Mouse (Mus musculus) CH12.LX (cell line): ENCODE data around the gene Dennd5a. TPM values are rescaled to one million over a fixed set of nuclear protein-coding genes. Genes with fewer than 3 reads are reported as not detected.

Experiments
- DNase-seq: peaks from one replicate; pipeline ENCODE4 v3.0.0-alpha.2; 2013; ENCODE audit errors: extremely low read depth
- H3K27ac ChIP-seq: 2 replicates; pipeline ENCODE4 v1.5.1; 2012; ENCODE audit warnings: low read depth, mild to moderate bottlenecking, control low read depth, moderate library complexity; ENCODE audit not compliant: insufficient read depth
- H3K27me3 ChIP-seq: replicated peaks from 2 replicates; pipeline ENCODE3; 2012; ENCODE audit warnings: inconsistent platforms
- H3K36me3 ChIP-seq, 2 experiments: replicated peaks in 1 of 2; 2 replicates each; pipeline versions ENCODE3 to v1.6.1; 2012; ENCODE audit warnings: inconsistent platforms in 1 of 2, low read length in 1 of 2, mild to moderate bottlenecking in 1 of 2, mixed read lengths in 1 of 2, moderate library complexity in 1 of 2; ENCODE audit not compliant: control insufficient read depth in 1 of 2, insufficient read depth in 1 of 2
- H3K4me1 ChIP-seq, 2 experiments: 2 replicates each; pipeline ENCODE4 v1.6.1; 2012; ENCODE audit warnings: inconsistent platforms in 1 of 2, moderate library complexity in 1 of 2; ENCODE audit not compliant: insufficient read depth in 2 of 2, control insufficient read depth in 1 of 2
- H3K4me2 ChIP-seq: 2 replicates; pipeline ENCODE4 v1.6.1; 2012; ENCODE audit warnings: low read depth, mild to moderate bottlenecking, control low read depth; ENCODE audit not compliant: poor library complexity, insufficient read depth, severe bottlenecking
- H3K4me3 ChIP-seq, 3 experiments: fragments of 150-350 bp in 1 of 3; sonication (generic) in 1 of 3; replicated peaks in 1 of 3; 2 replicates each; pipeline versions ENCODE3 to v1.5.1; 2011 to 2012; ENCODE audit warnings: low read depth in 2 of 3, low read length in 2 of 3, mild to moderate bottlenecking in 2 of 3, moderate library complexity in 2 of 3, control low read depth in 1 of 3, improper control_type of control experiment in 1 of 3, inconsistent platforms in 1 of 3, mixed read lengths in 1 of 3; ENCODE audit not compliant: poor library complexity in 1 of 3
- H3K79me2 ChIP-seq: replicated peaks from 2 replicates; pipeline ENCODE4 v1.6.1; 2012; ENCODE audit warnings: mild to moderate bottlenecking, moderate library complexity; ENCODE audit not compliant: control insufficient read depth, poor library complexity, insufficient read depth, severe bottlenecking; ENCODE audit errors: extremely low read depth
- H3K9ac ChIP-seq: 2 replicates; pipeline ENCODE4 v1.6.1; 2012; ENCODE audit warnings: low read depth, mild to moderate bottlenecking, control low read depth, moderate library complexity; ENCODE audit not compliant: insufficient read depth
- H3K9me3 ChIP-seq: replicated peaks from 2 replicates; pipeline ENCODE3; 2012; ENCODE audit warnings: low read length, inconsistent platforms, mixed read lengths
- BHLHE40 ChIP-seq: IDR thresholded peaks from 2 replicates; pipeline ENCODE4 v1.6.1; 2011; ENCODE audit warnings: mild to moderate bottlenecking, low read depth, low read length, improper control_type of control experiment
- CHD1 ChIP-seq: IDR thresholded peaks from 2 replicates; pipeline ENCODE4 v1.6.1; 2012; ENCODE audit warnings: low read depth, low read length, improper control_type of control experiment, inconsistent platforms
- CTCF ChIP-seq, 2 experiments: IDR thresholded peaks in 1 of 2; conservative IDR thresholded peaks in 1 of 2; 2 replicates each; pipeline ENCODE4 v1.5.1; 2011 to 2012; ENCODE audit warnings: low read depth in 2 of 2, low read length in 2 of 2, improper control_type of control experiment in 1 of 2, inconsistent platforms in 1 of 2, mild to moderate bottlenecking in 1 of 2, moderate library complexity in 1 of 2
- E2F4 ChIP-seq: IDR thresholded peaks from 2 replicates; pipeline ENCODE4 v1.6.1; 2011; ENCODE audit warnings: low read depth, low read length, improper control_type of control experiment; ENCODE audit not compliant: insufficient replicate concordance
- ELF1 ChIP-seq: IDR thresholded peaks from 2 replicates; pipeline ENCODE4 v1.6.1; 2014; ENCODE audit warnings: low read depth, mild to moderate bottlenecking, inconsistent platforms, low read length, improper control_type of control experiment
- ETS1 ChIP-seq: conservative IDR thresholded peaks from 2 replicates; pipeline ENCODE4 v1.6.1; 2012; ENCODE audit warnings: low read depth, mild to moderate bottlenecking, inconsistent platforms, low read length, improper control_type of control experiment, moderate library complexity
- GABPA ChIP-seq: IDR thresholded peaks from 2 replicates; pipeline ENCODE4 v1.6.1; 2012; ENCODE audit warnings: low read depth, low read length, improper control_type of control experiment, inconsistent platforms; ENCODE audit not compliant: insufficient replicate concordance
- HCFC1 ChIP-seq: IDR thresholded peaks from 2 replicates; pipeline ENCODE4 v1.6.1; 2012; ENCODE audit warnings: low read depth, mild to moderate bottlenecking, inconsistent platforms, low read length, improper control_type of control experiment
- IRF4 ChIP-seq: IDR thresholded peaks from 2 replicates; pipeline ENCODE4 v1.6.1; 2014; ENCODE audit warnings: low read depth, mild to moderate bottlenecking, inconsistent platforms, low read length, improper control_type of control experiment
- JUN ChIP-seq: IDR thresholded peaks from 2 replicates; pipeline ENCODE4 v1.6.1; 2011; ENCODE audit warnings: low read depth, mild to moderate bottlenecking, low read length, improper control_type of control experiment, moderate library complexity; ENCODE audit not compliant: insufficient read depth
- KAT2A ChIP-seq: IDR thresholded peaks from 2 replicates; pipeline ENCODE4 v1.6.1; 2012; ENCODE audit warnings: low read length, improper control_type of control experiment, inconsistent platforms; ENCODE audit not compliant: insufficient replicate concordance
- MAFK ChIP-seq: IDR thresholded peaks from 2 replicates; pipeline ENCODE4 v1.6.1; 2011; ENCODE audit warnings: low read length, improper control_type of control experiment; ENCODE audit not compliant: insufficient replicate concordance
- MAX ChIP-seq: IDR thresholded peaks from 2 replicates; pipeline ENCODE4 v1.6.1; 2011; ENCODE audit warnings: low read length, improper control_type of control experiment
- MAZ ChIP-seq: IDR thresholded peaks from 2 replicates; pipeline ENCODE4 v1.6.1; 2012; ENCODE audit warnings: low read depth, mild to moderate bottlenecking, inconsistent platforms, low read length, improper control_type of control experiment, moderate library complexity
- MYC ChIP-seq: IDR thresholded peaks from 2 replicates; pipeline ENCODE4 v1.6.1; 2011; ENCODE audit warnings: low read depth, mild to moderate bottlenecking, improper control_type of control experiment, low read length
- NELFE ChIP-seq: IDR thresholded peaks from 2 replicates; pipeline ENCODE4 v1.6.1; 2011; ENCODE audit warnings: low read depth, low read length, improper control_type of control experiment
- PAX5 ChIP-seq: IDR thresholded peaks from 2 replicates; pipeline ENCODE4 v1.6.1; 2012; ENCODE audit warnings: low read length, inconsistent platforms, mixed read lengths
- POLR2A ChIP-seq: IDR thresholded peaks from 2 replicates; pipeline ENCODE4 v1.6.1; 2011; ENCODE audit warnings: low read depth, mild to moderate bottlenecking, improper control_type of control experiment, low read length
- POLR2AphosphoS2 ChIP-seq: IDR thresholded peaks from 2 replicates; pipeline ENCODE4 v1.6.1; 2011; ENCODE audit warnings: low read depth, low read length, improper control_type of control experiment
- RAD21 ChIP-seq: IDR thresholded peaks from 2 replicates; pipeline ENCODE4 v1.6.1; 2011; ENCODE audit warnings: low read depth, mild to moderate bottlenecking, low read length, improper control_type of control experiment, moderate library complexity
- RCOR1 ChIP-seq: conservative IDR thresholded peaks from 2 replicates; pipeline ENCODE4 v1.6.1; 2012; ENCODE audit warnings: low read depth, mild to moderate bottlenecking, inconsistent platforms, low read length, improper control_type of control experiment
- SMC3 ChIP-seq: IDR thresholded peaks from 2 replicates; pipeline ENCODE4 v1.6.1; 2011; ENCODE audit warnings: low read depth, low read length, improper control_type of control experiment
- TBP ChIP-seq: conservative IDR thresholded peaks from 2 replicates; pipeline ENCODE4 v1.6.1; 2011; ENCODE audit warnings: low read depth, low read length, improper control_type of control experiment
- TCF12 ChIP-seq: IDR thresholded peaks from 2 replicates; pipeline ENCODE4 v1.6.1; 2014; ENCODE audit warnings: low read depth, mild to moderate bottlenecking, inconsistent platforms, low read length, improper control_type of control experiment
- UBTF ChIP-seq: IDR thresholded peaks from 2 replicates; pipeline ENCODE4 v1.6.1; 2012; ENCODE audit warnings: low read depth, mild to moderate bottlenecking, inconsistent platforms, low read length, improper control_type of control experiment, moderate library complexity
- ZKSCAN1 ChIP-seq: IDR thresholded peaks from 2 replicates; pipeline ENCODE4 v1.6.1; 2012; ENCODE audit warnings: low read depth, inconsistent platforms, low read length, improper control_type of control experiment, borderline replicate concordance
- ZNF384 ChIP-seq: IDR thresholded peaks from 2 replicates; pipeline ENCODE4 v1.6.1; 2012; ENCODE audit warnings: low read depth, low read length, improper control_type of control experiment, inconsistent platforms
- dilution Hi-C: fragments of 300-500 bp; cut with MboI; formaldehyde crosslinking; loops from 2 replicates; pipeline ENCODE4 v1.14.3; 2020; ENCODE audit warnings: low sequenced_read_pairs; ENCODE audit not compliant: extremely low pct_unique_long_range_greater_than_20kb, extremely low pct_ligation_motif_present
- in situ Hi-C: fragments of 300-500 bp; cut with MboI; formaldehyde crosslinking; loops from 3 replicates; pipeline ENCODE4 v1.14.3; 2019; ENCODE audit warnings: low sequenced_read_pairs, low pct_ligation_motif_present, low pct_unique_long_range_greater_than_20kb, mixed read lengths
- polyA plus RNA-seq: library from polyadenylated mRNA; unstranded; fragments of >175 nt; gene quantifications from 2 replicates; pipeline ENCODE4 v1.2.1, GENCODE M21; 2012; ENCODE audit warnings: low read depth; ENCODE audit not compliant: insufficient read length
- total RNA-seq, 2 experiments: library from RNA; depleted of rRNA; stranded (reverse); fragments of 300-350 nt in 1 of 2; fragments of >200 nt in 1 of 2; gene quantifications; 2 replicates each; pipeline ENCODE4 v1.2.3; 2012 to 2014

Gene Dennd5a
- total and polyA plus RNA-seq, 3 experiments: 20.7 to 29.5 (median 24.6) TPM

DNA sequence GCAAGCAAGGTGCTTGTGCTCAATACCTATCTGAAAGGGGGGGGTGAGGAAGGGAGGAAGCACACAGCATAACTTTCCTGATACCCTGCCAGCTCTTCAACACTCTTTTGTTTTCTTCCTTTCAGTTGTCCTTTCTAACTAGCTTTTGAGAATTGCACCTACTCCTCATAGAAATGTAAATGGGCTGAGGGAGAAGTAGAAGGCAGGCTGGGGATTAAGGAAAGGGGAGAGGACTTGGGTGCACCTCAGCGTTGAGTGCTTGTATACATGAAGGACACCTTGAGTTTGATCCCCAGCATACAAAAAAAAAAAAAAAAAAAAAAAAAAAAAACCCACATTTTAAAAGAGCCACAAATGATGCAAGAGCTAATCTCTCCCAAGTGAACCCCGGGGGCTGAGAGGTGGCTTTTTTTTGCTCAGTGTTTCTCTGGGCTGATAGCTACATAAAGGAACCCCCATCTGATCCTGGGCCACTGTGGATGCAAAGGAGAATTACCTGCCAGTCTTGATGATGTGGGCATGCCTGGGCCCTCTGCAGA lies 78.6 kb downstream of the Dennd5a start:
- Histone ChIP-seq H3K4me2 (no peak overlapping the region), H3K79me2 (no peaks in the 10 kb centered on the region), H3K27ac (no peak overlapping the region), H3K9me3 (no peaks in the 10 kb centered on the region), H3K4me1 (no peaks in the 10 kb centered on the region), H3K4me3 (no peak overlapping the region), H3K36me3 (no peaks in the 10 kb centered on the region), H3K27me3 (no peaks in the 10 kb centered on the region), H3K9ac (no peak overlapping the region)
- no peak for DNase-seq
- TF ChIP-seq KAT2A (no peak), TCF12 (no peak), UBTF (no peak), HCFC1 (no peak), CTCF (conservative IDR thresholded peaks at IDR 0.05 in 1 of 2, IDR thresholded peaks at IDR 0.05 in 1 of 2; ENCODE audit: low read depth in 2 of 2, low read length in 2 of 2) (no peak), SMC3 (no peak), RCOR1 (no peak), ETS1 (no peak), POLR2AphosphoS2 (no peak), NELFE (no peak), JUN (no peak), TBP (no peak), E2F4 (no peak), PAX5 (no peak), GABPA (no peak), CHD1 (no peak), POLR2A (no peak), MAX (no peak), MAFK (no peak)
- in situ Hi-C loops (loop anchor here (10.0 kb wide), 1 partner anchor 87 kb away; no protein-coding TSS in a partner anchor), dilution Hi-C loops (no loop called here)

- H3K27me3 ChIP-seq: no peaks in the 10 kb centered on the region
- no peak overlapping the region for H3K9ac ChIP-seq
- in situ Hi-C loops (no loop called here), dilution Hi-C loops (no loop called here)
- H3K4me2 ChIP-seq: no peak overlapping the region
- H3K27ac ChIP-seq: no peak overlapping the region
- H3K36me3 ChIP-seq: no peaks in the 10 kb centered on the region
- H3K79me2 ChIP-seq: no peaks in the 10 kb centered on the region
- H3K9me3 ChIP-seq: no peaks in the 10 kb centered on the region
- TF ChIP-seq ZNF384: no peak
- TF ChIP-seq MYC: no peak
- TF ChIP-seq MAZ: no peak
- no peak for TF ChIP-seq IRF4
- TF ChIP-seq RCOR1: no peak
- no peak for TF ChIP-seq POLR2AphosphoS2
- TF ChIP-seq UBTF: no peak
- no peak for TF ChIP-seq MAFK
- no peak for TF ChIP-seq ZKSCAN1
- no peak for TF ChIP-seq POLR2A
- no peak for TF ChIP-seq JUN
- no peak for TF ChIP-seq ETS1
- TF ChIP-seq CTCF (conservative IDR thresholded peaks at IDR 0.05 in 1 of 2, IDR thresholded peaks at IDR 0.05 in 1 of 2; ENCODE audit: low read depth in 2 of 2, low read length in 2 of 2): no peak
- no peak for TF ChIP-seq BHLHE40
- no peak for TF ChIP-seq ELF1
- no peak for TF ChIP-seq RAD21
- TF ChIP-seq GABPA: no peak
- H3K4me1 ChIP-seq: peaks cover 3 to 11% of the 10 kb centered on the region in 2 experiments; a peak in 3 of 4 replicates
- H3K4me3 ChIP-seq: no peak overlapping the region
- DNase-seq: no peak
These were observed 81.1 kb downstream of the Dennd5a start for GRCm38 (mm10) chr7:109879158-109879557.
